Mouse (Mus musculus): ENCODE results near the gene Olfm1. TPM values are rescaled to one million over a fixed set of nuclear protein-coding genes. Genes with fewer than 3 reads are reported as not detected.
A peak's percentile ranks its signal among the peaks of the same experiment; 100 is the strongest.

Gene Olfm1
- polyA plus RNA-seq, 1 experiment = 57.5 TPM

DNA sequence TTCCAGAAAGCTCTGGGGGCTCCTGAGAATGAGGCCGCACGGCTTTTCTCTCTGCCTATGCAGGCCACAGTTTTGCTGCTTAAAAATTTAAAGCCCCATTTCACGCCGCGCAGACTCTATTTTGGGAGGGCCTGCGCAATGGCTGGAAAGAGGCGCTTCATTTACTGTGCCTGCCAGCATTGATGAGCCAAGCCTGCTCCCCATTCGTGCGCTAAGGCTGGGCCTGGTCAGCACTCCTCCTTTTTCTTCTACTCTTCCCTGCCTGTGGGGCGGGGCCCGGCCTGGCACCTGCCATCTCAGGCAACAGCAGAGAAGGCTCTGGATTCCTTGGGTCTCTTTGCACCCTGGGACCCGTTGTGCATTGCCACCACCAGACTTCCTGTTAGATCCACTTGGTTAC lies 16.9 kb downstream of the Olfm1 start:
- peak in 1 of 3 experiments; percentile 9 for TF ChIP-seq MYOG (IDR thresholded peaks at IDR 0.05; ENCODE audit: control insufficient read depth in 1 of 3, insufficient read depth in 1 of 3, insufficient read length in 2 of 3, low read depth in 2 of 3)
- TF ChIP-seq MAX (IDR thresholded peaks at IDR 0.05; ENCODE audit: low read depth) = no peak
- no peak for TF ChIP-seq POLR2AphosphoS2 (IDR thresholded peaks at IDR 0.05; ENCODE audit: insufficient read length, low read depth)
- no peak for TF ChIP-seq MYOD1 (IDR thresholded peaks at IDR 0.05; ENCODE audit: control insufficient read depth in 1 of 3, insufficient read length in 2 of 3, low read depth in 2 of 3)
- no peak overlapping the region for H3ac ChIP-seq (ENCODE audit: control insufficient read depth, insufficient read length)
- peaks cover 14% of the 10 kb centered on the region for H3K36me3 ChIP-seq (ENCODE audit: control insufficient read depth, insufficient read depth)
- H3K4me3 ChIP-seq = no peak overlapping the region
- H3K27me3 ChIP-seq (ENCODE audit: control insufficient read depth, insufficient read depth, insufficient read length) = no peaks in the 10 kb centered on the region
- no peak overlapping the region for H3K4me2 ChIP-seq (ENCODE audit: low read depth)
- peaks cover 16% of the 10 kb centered on the region for H3K79me2 ChIP-seq (ENCODE audit: control insufficient read depth, insufficient read depth)

GRCm38 (mm10) chr2:28210273-28210672 lies 17.5 kb downstream of the Olfm1 start:
- Histone ChIP-seq H3K4me2 (ENCODE audit: low read depth) (no peak overlapping the region), H3K36me3 (ENCODE audit: control insufficient read depth, insufficient read depth) (peaks cover 19% of the 10 kb centered on the region), H3K79me2 (ENCODE audit: control insufficient read depth, insufficient read depth) (peaks cover 16% of the 10 kb centered on the region), H3ac (ENCODE audit: control insufficient read depth, insufficient read length) (no peak overlapping the region), H3K4me3 (no peak overlapping the region), H3K27me3 (ENCODE audit: control insufficient read depth, insufficient read depth, insufficient read length) (no peaks in the 10 kb centered on the region)
- TF ChIP-seq SRF (IDR thresholded peaks at IDR 0.05; ENCODE audit: control insufficient read depth, insufficient read length, low read depth) (no peak), CEBPB (IDR thresholded peaks at IDR 0.05; ENCODE audit: insufficient read depth, poor library complexity, severe bottlenecking) (no peak), TCF3 (IDR thresholded peaks at IDR 0.05; ENCODE audit: insufficient read length, low read depth) (peak; percentile 70), MAX (IDR thresholded peaks at IDR 0.05; ENCODE audit: low read depth) (no peak), POLR2A (IDR thresholded peaks at IDR 0.05; ENCODE audit: insufficient read length, low read depth) (no peak), USF1 (IDR thresholded peaks at IDR 0.05; ENCODE audit: low read depth) (no peak), POLR2AphosphoS2 (IDR thresholded peaks at IDR 0.05; ENCODE audit: insufficient read length, low read depth) (no peak), MYOG (IDR thresholded peaks at IDR 0.05; ENCODE audit: control insufficient read depth in 1 of 3, insufficient read depth in 1 of 3, insufficient read length in 2 of 3, low read depth in 2 of 3) (peak; percentile 37 to 86 (median 56)), MYOD1 (IDR thresholded peaks at IDR 0.05; ENCODE audit: control insufficient read depth in 1 of 3, insufficient read length in 2 of 3, low read depth in 2 of 3) (peak; percentile 51 to 97 (median 79)), TCF12 (IDR thresholded peaks at IDR 0.05; ENCODE audit: insufficient read depth, poor library complexity, severe bottlenecking) (peak; percentile 30), REST (IDR thresholded peaks at IDR 0.05; ENCODE audit: insufficient read depth, insufficient read length) (no peak), E2F4 (IDR thresholded peaks at IDR 0.05; ENCODE audit: insufficient read depth) (no peak)

- Histone ChIP-seq H3K36me3 (ENCODE audit: control insufficient read depth, insufficient read depth) (peaks cover 26% of the 10 kb centered on the region), H3K4me2 (ENCODE audit: low read depth) (no peak overlapping the region), H3K27me3 (ENCODE audit: control insufficient read depth, insufficient read depth, insufficient read length) (no peaks in the 10 kb centered on the region), H3K4me3 (no peak overlapping the region), H3ac (ENCODE audit: control insufficient read depth, insufficient read length) (no peak overlapping the region), H3K79me2 (ENCODE audit: control insufficient read depth, insufficient read depth) (peaks cover 9% of the 10 kb centered on the region)
- TF ChIP-seq E2F4 (IDR thresholded peaks at IDR 0.05; ENCODE audit: insufficient read depth) (no peak), TCF12 (IDR thresholded peaks at IDR 0.05; ENCODE audit: insufficient read depth, poor library complexity, severe bottlenecking) (no peak), MAX (IDR thresholded peaks at IDR 0.05; ENCODE audit: low read depth) (no peak), USF1 (IDR thresholded peaks at IDR 0.05; ENCODE audit: low read depth) (no peak), POLR2AphosphoS2 (IDR thresholded peaks at IDR 0.05; ENCODE audit: insufficient read length, low read depth) (no peak), SRF (IDR thresholded peaks at IDR 0.05; ENCODE audit: control insufficient read depth, insufficient read length, low read depth) (no peak), MYOG (IDR thresholded peaks at IDR 0.05; ENCODE audit: control insufficient read depth in 1 of 3, insufficient read depth in 1 of 3, insufficient read length in 2 of 3, low read depth in 2 of 3) (no peak), REST (IDR thresholded peaks at IDR 0.05; ENCODE audit: insufficient read depth, insufficient read length) (no peak), TCF3 (IDR thresholded peaks at IDR 0.05; ENCODE audit: insufficient read length, low read depth) (no peak), POLR2A (IDR thresholded peaks at IDR 0.05; ENCODE audit: insufficient read length, low read depth) (no peak), CEBPB (IDR thresholded peaks at IDR 0.05; ENCODE audit: insufficient read depth, poor library complexity, severe bottlenecking) (no peak), MYOD1 (IDR thresholded peaks at IDR 0.05; ENCODE audit: control insufficient read depth in 1 of 3, insufficient read length in 2 of 3, low read depth in 2 of 3) (no peak)
These were observed 18.9 kb downstream of the Olfm1 start for GRCm38 (mm10) chr2:28211531-28212281.

- Histone ChIP-seq H3K79me2 (ENCODE audit: control insufficient read depth, insufficient read depth) (peaks cover 1% of the 10 kb centered on the region), H3K27me3 (ENCODE audit: control insufficient read depth, insufficient read depth, insufficient read length) (no peaks in the 10 kb centered on the region), H3K4me3 (no peak overlapping the region), H3K4me2 (ENCODE audit: low read depth) (no peak overlapping the region), H3K36me3 (ENCODE audit: control insufficient read depth, insufficient read depth) (peaks cover 26% of the 10 kb centered on the region), H3ac (ENCODE audit: control insufficient read depth, insufficient read length) (no peak overlapping the region)
- no peak for TF ChIP-seq USF1 (IDR thresholded peaks at IDR 0.05; ENCODE audit: low read depth)
- TF ChIP-seq MAX (IDR thresholded peaks at IDR 0.05; ENCODE audit: low read depth) = no peak
- no peak for TF ChIP-seq E2F4 (IDR thresholded peaks at IDR 0.05; ENCODE audit: insufficient read depth)
- TF ChIP-seq TCF12 (IDR thresholded peaks at IDR 0.05; ENCODE audit: insufficient read depth, poor library complexity, severe bottlenecking) = no peak
- TF ChIP-seq POLR2A (IDR thresholded peaks at IDR 0.05; ENCODE audit: insufficient read length, low read depth) = no peak
- TF ChIP-seq CEBPB (IDR thresholded peaks at IDR 0.05; ENCODE audit: insufficient read depth, poor library complexity, severe bottlenecking) = no peak
- no peak for TF ChIP-seq REST (IDR thresholded peaks at IDR 0.05; ENCODE audit: insufficient read depth, insufficient read length)
- TF ChIP-seq MYOG (IDR thresholded peaks at IDR 0.05; ENCODE audit: control insufficient read depth in 1 of 3, insufficient read depth in 1 of 3, insufficient read length in 2 of 3, low read depth in 2 of 3) = no peak
- TF ChIP-seq POLR2AphosphoS2 (IDR thresholded peaks at IDR 0.05; ENCODE audit: insufficient read length, low read depth) = no peak
- no peak for TF ChIP-seq MYOD1 (IDR thresholded peaks at IDR 0.05; ENCODE audit: control insufficient read depth in 1 of 3, insufficient read length in 2 of 3, low read depth in 2 of 3)
- TF ChIP-seq SRF (IDR thresholded peaks at IDR 0.05; ENCODE audit: control insufficient read depth, insufficient read length, low read depth) = no peak
These were observed 20.1 kb downstream of the Olfm1 start for GRCm38 (mm10) chr2:28212911-28213310.
